Mouse (Mus musculus) E14TG2a.4 (cell line): ENCODE results near the gene Fam166b.

Experiments
- H3K27me3 ChIP-seq: 2 replicates; pipeline ENCODE4 v1.6.1; 2014; ENCODE audit warnings: low read length, control low read depth; ENCODE audit not compliant: insufficient read depth
- H3K36me3 ChIP-seq: 2 replicates; pipeline ENCODE4 v1.6.1; 2014; ENCODE audit warnings: low read length, control low read depth; ENCODE audit not compliant: insufficient read depth
- H3K4me1 ChIP-seq: replicated peaks from 2 replicates; pipeline ENCODE4 v1.6.1; 2014; ENCODE audit warnings: low read depth, low read length, control low read depth
- H3K4me3 ChIP-seq: replicated peaks from 2 replicates; pipeline ENCODE4 v1.5.1; 2014; ENCODE audit warnings: mild to moderate bottlenecking, low read length
- H3K9me3 ChIP-seq: 2 replicates; pipeline ENCODE4 v1.6.1; 2014; ENCODE audit warnings: low read length, control low read depth
- CTCF ChIP-seq: conservative IDR thresholded peaks from 2 replicates; pipeline ENCODE4 v1.5.1; 2014; ENCODE audit warnings: low read length
- NANOG ChIP-seq: IDR thresholded peaks from 2 replicates; pipeline ENCODE4 v1.6.1; 2014; ENCODE audit warnings: borderline replicate concordance, low read length, mixed read lengths
- POU5F1 ChIP-seq: IDR thresholded peaks from 2 replicates; pipeline ENCODE4 v1.6.1; 2014; ENCODE audit warnings: low read length, borderline replicate concordance

Gene Fam166b

GRCm38 (mm10) chr4:43418450-43418849, 10.5 kb downstream of the Fam166b start:
- H3K9me3 ChIP-seq: no peaks in the 10 kb centered on the region
- peaks cover 80% of the 10 kb centered on the region for H3K4me1 ChIP-seq
- no peak for TF ChIP-seq CTCF
- no peak for TF ChIP-seq POU5F1
- TF ChIP-seq NANOG: no peak
- H3K4me3 ChIP-seq: no peak overlapping the region
- peaks cover 38% of the 10 kb centered on the region for H3K27me3 ChIP-seq
- peaks cover 38% of the 10 kb centered on the region for H3K36me3 ChIP-seq

DNA sequence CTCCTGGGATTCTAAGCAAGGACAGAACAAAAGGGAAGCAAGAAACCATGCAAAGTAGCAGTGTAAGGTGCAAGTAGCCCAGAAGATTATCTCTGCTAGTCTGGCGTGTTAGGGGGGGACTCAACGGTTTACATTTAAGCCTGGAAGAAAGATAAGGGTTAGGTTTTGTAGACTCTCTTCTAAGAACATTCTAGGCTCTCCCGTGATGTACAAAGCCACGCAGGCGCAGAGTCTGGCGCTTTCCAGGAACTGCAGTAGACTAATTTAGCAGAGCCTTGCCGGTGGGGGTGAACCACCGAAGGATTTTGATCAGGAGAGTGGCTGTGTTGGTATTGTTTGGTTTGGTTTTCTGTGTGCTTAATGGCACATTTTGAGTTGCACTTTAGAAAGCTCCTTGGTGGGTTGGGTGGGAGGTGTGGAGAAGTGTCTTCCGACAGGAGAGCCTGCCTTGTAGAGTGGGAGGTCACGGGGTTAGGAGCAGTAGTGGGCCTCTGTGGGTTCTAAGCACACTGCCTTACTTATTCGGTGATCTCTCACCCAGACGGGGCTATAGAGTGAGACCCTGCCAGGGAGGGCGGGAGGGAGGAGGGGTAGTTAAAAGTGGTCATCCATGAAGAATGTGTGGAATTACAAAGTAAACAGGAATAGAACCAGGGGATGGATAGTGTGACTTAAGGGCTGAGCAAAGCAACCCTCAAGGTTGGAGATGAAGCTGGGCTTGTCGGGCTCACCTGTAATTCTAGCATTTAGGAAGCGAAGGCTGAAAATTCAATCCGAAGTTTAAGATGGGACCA, 11.5 kb downstream of the Fam166b start:
- Histone ChIP-seq H3K9me3 (no peaks in the 10 kb centered on the region), H3K36me3 (peaks cover 28% of the 10 kb centered on the region), H3K27me3 (peaks cover 30% of the 10 kb centered on the region), H3K4me3 (no peak overlapping the region), H3K4me1 (peaks cover 76% of the 10 kb centered on the region)
- no peak for TF ChIP-seq NANOG
- TF ChIP-seq CTCF: no peak
- TF ChIP-seq POU5F1: no peak

GRCm38 (mm10) chr4:43416071-43416490, 12.9 kb downstream of the Fam166b start:
- TF ChIP-seq NANOG (no peak), POU5F1 (no peak), CTCF (no peak)
- Histone ChIP-seq H3K27me3 (peaks cover 16% of the 10 kb centered on the region), H3K36me3 (peaks cover 20% of the 10 kb centered on the region), H3K4me3 (peak overlapping the region; percentile 61), H3K9me3 (no peaks in the 10 kb centered on the region), H3K4me1 (peaks cover 63% of the 10 kb centered on the region)

DNA sequence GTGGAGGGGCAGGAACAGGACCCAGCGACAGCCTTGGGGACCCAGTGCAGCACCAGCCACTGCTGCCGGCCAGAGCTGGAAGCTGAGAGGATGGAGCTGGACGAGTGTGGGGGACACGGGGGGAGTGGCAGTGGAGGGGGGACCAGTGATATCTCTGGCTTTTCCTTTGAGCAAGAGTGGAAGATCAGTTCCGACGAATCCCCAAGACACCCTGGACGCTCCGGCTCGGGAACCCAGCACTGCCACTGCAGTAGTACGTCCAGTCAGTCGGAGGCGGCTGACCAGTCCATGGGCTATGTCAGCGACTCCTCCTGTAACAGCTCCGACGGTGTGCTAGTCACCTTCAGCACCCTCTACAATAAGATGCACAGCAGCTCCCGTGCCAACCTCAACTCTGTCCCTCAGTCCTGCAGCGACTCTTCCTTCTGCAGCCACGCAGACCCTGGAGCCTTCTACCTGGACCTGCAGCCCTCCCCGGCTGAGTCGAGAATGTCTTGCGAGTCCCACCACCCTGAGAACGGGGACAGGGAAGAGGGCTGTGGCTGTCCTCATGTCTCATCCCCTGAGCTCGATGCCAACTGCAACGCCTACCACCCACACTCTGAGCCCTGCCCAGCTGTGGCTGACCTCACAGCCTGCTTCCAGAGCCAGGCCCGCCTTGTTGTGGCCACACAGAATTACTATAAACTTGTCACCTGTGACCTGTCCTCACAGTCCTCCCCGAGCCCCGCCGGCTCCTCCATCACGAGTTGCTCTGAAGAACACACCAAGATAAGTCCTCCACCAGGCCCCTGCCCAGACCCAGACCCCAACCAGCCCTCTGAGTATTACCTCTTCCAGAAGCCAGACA, 13.5 kb downstream of the Fam166b start:
- Histone ChIP-seq H3K27me3 (peaks cover 13% of the 10 kb centered on the region), H3K4me1 (peaks cover 58% of the 10 kb centered on the region), H3K4me3 (peak overlapping the region; percentile 61), H3K9me3 (no peaks in the 10 kb centered on the region), H3K36me3 (peaks cover 20% of the 10 kb centered on the region)
- TF ChIP-seq CTCF (no peak), NANOG (no peak), POU5F1 (no peak)

GRCm38 (mm10) chr4:43414761-43415160, 14.2 kb downstream of the Fam166b start:
- peaks cover 55% of the 10 kb centered on the region for H3K4me1 ChIP-seq
- peaks cover 13% of the 10 kb centered on the region for H3K27me3 ChIP-seq
- H3K4me3 ChIP-seq: no peak overlapping the region
- TF ChIP-seq POU5F1: no peak
- TF ChIP-seq CTCF: no peak
- no peak for TF ChIP-seq NANOG
- H3K9me3 ChIP-seq: no peaks in the 10 kb centered on the region
- peaks cover 20% of the 10 kb centered on the region for H3K36me3 ChIP-seq

DNA sequence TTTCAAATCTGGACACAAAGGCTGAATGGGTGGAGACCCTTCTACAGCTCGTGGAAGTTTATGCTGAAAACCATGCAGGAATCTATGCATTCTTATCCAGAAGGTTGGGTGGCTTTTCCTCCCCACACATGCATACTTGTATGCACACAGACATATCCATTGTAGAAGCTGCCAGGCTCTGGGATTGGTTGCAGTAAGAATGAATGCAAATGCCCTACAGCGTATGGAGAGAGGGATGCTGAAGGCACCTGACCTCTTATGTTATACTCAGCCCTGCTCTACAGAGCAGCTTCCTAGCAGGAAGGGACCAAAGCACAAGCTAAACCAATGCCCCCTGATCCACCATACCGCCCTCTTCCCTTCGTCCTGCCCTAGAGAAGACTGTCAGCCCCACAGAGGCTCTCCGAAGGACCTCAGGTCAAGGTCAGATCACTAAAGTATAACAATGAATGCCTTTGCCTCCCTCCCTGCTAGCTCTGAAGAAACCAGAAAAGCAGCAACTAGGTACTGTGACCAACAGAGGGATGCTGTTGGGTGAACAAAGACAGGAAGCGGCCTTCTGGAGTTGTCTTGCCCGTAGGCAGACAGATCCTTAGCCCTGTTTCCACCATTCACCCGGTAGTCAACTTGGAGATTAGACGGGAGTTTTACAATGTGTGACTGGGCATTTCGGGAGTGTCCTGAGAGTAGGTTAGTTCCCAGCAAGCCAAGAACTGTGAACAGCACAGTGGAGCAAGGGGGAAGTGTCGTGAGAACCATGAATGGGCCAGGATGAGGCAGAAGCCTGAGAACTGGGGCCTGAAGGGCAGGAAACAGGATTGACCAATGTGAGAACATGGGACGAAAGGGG, 21.6 kb downstream of the Fam166b start:
- H3K36me3 ChIP-seq: no peaks in the 10 kb centered on the region
- H3K4me1 ChIP-seq: peaks cover 67% of the 10 kb centered on the region
- peaks cover 17% of the 10 kb centered on the region for H3K9me3 ChIP-seq
- no peaks in the 10 kb centered on the region for H3K27me3 ChIP-seq
- peak overlapping the region; percentile 73 for H3K4me3 ChIP-seq
- TF ChIP-seq POU5F1 (no peak), NANOG (no peak), CTCF (no peak)

DNA sequence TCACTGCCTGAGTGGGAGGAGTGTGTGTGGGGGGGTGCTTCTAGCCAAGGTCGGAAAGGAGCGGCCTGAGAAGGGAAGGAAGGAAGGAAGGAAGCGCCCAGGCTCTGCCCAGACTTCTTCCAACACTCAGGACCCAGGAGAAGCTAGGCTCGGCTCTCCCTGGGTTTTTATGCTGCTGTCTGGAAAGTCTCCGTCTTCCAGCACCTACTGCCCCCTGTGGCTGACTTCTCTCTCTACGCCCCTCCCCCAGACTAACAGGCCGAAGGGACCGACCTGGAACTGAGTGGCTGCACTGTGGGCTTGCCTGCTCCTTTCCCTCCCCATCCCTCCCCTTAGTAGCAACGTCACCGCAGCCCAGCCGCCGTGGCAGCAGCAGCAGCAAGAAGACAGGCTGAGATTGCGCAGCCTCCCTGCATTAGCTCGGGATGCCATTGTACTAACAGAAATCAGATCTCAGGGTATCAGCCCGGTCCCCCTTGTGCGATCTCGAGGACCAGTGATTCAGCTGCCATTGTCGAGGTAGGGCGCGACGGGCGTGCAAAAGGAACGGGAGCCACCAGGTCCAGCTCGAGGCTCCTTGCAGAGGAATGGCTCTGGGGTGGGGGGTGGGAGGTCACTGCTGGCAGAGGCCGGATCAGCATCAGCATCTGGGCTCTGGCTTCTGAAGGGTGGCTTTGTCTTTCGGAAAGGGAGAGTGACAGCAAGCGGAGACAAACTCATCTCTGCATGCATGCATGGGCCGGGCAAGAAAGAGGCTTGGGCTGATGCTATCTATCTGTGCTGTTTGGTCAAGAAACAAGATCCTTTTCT, 22.6 kb downstream of the Fam166b start:
- Histone ChIP-seq H3K36me3 (no peaks in the 10 kb centered on the region), H3K4me3 (peak overlapping the region; percentile 73), H3K27me3 (no peaks in the 10 kb centered on the region), H3K9me3 (peaks cover 17% of the 10 kb centered on the region), H3K4me1 (peaks cover 77% of the 10 kb centered on the region)
- TF ChIP-seq CTCF (0 out of 2 replicates have a peak, but pooled peaks have one; percentile 2), POU5F1 (no peak), NANOG (no peak)
